Mouse (Mus musculus): ENCODE results near the gene Dpp8. TPM values are rescaled to one million over a fixed set of nuclear protein-coding genes. Genes with fewer than 3 reads are reported as not detected.
"Not testable (repeated sequence)": the region's sequence is repeated elsewhere in the genome, so short reads cannot be mapped to it uniquely, and the experiment has no call there.

Gene Dpp8
- polyA plus RNA-seq (2012; rRNA removed) = 73.8 and 77.6 TPM in 2 replicates

GRCm38 (mm10) chr9:65032269-65033108, at the start of gene Dpp8:
Gene Dpp8 (plus strand): TSS chr9:65032414.
- TF ChIP-seq POLR2A (IDR thresholded peaks at IDR 0.05; ENCODE audit: control insufficient read depth, extremely low read depth, insufficient read depth, low read length, poor library complexity) (peak; percentile 42; the same call in 1 of the 2 replicates), CTCF (IDR thresholded peaks at IDR 0.05; ENCODE audit: borderline replicate concordance, control insufficient read depth, extremely low read depth, insufficient read depth, low read length, poor library complexity) (peak; percentile 97)
- no peaks in the 10 kb centered on the region for H3K27me3 ChIP-seq (ENCODE audit: control insufficient read depth, insufficient read depth, low read length)
- peaks cover 7% of the 10 kb centered on the region; the same call in 1 of the 2 replicates for H3K4me1 ChIP-seq (replicated peaks; ENCODE audit: control insufficient read depth, insufficient read depth, low read length)
- peak within 1 kb of the TSS; percentile 42; the same call in 1 of the 2 replicates for H3K27ac ChIP-seq (ENCODE audit: control insufficient read depth, insufficient read depth, low read length)
- H3K4me3 ChIP-seq (ENCODE audit: control insufficient read depth, insufficient read depth, low read length) = peak within 1 kb of the TSS; percentile 81
- peak; percentile 93 for DNase-seq
- H3K36me3 ChIP-seq (ENCODE audit: control insufficient read depth, insufficient read depth, low read length) = peaks cover 5% of the 10 kb centered on the region; the same call in 1 of the 2 replicates
- WGBS = under 1% methylated on average over 83 of the region's 85 CpGs

GRCm38 (mm10) chr9:64985037-64985794, 47.0 kb upstream of the Dpp8 start:
- no peak for DNase-seq
- Histone ChIP-seq H3K27ac (ENCODE audit: control insufficient read depth, insufficient read depth, low read length) (no peak overlapping the region), H3K4me1 (replicated peaks; ENCODE audit: control insufficient read depth, insufficient read depth, low read length) (no peaks in the 10 kb centered on the region), H3K27me3 (ENCODE audit: control insufficient read depth, insufficient read depth, low read length) (no peaks in the 10 kb centered on the region), H3K4me3 (ENCODE audit: control insufficient read depth, insufficient read depth, low read length) (no peak overlapping the region), H3K36me3 (ENCODE audit: control insufficient read depth, insufficient read depth, low read length) (peaks cover 69% of the 10 kb centered on the region)
- TF ChIP-seq POLR2A (IDR thresholded peaks at IDR 0.05; ENCODE audit: control insufficient read depth, extremely low read depth, insufficient read depth, low read length, poor library complexity) = no peak
- 90% methylated on average over 8 of the region's 8 CpGs for WGBS

GRCm38 (mm10) chr9:64985807-64986206, 46.4 kb upstream of the Dpp8 start:
- no peak for DNase-seq
- Histone ChIP-seq H3K27ac (ENCODE audit: control insufficient read depth, insufficient read depth, low read length) (no peak overlapping the region), H3K4me3 (ENCODE audit: control insufficient read depth, insufficient read depth, low read length) (no peak overlapping the region), H3K27me3 (ENCODE audit: control insufficient read depth, insufficient read depth, low read length) (no peaks in the 10 kb centered on the region), H3K36me3 (ENCODE audit: control insufficient read depth, insufficient read depth, low read length) (peaks cover 69% of the 10 kb centered on the region), H3K4me1 (replicated peaks; ENCODE audit: control insufficient read depth, insufficient read depth, low read length) (no peaks in the 10 kb centered on the region)
- 98% methylated on average over 9 of the region's 9 CpGs for WGBS
- no peak for TF ChIP-seq POLR2A (IDR thresholded peaks at IDR 0.05; ENCODE audit: control insufficient read depth, extremely low read depth, insufficient read depth, low read length, poor library complexity)
- TF ChIP-seq CTCF (IDR thresholded peaks at IDR 0.05; ENCODE audit: borderline replicate concordance, control insufficient read depth, extremely low read depth, insufficient read depth, low read length, poor library complexity) = no peak

- Histone ChIP-seq H3K27me3 (ENCODE audit: control insufficient read depth, insufficient read depth, low read length) (no peaks in the 10 kb centered on the region), H3K4me3 (ENCODE audit: control insufficient read depth, insufficient read depth, low read length) (no peak overlapping the region), H3K36me3 (ENCODE audit: control insufficient read depth, insufficient read depth, low read length) (peaks cover 62% of the 10 kb centered on the region), H3K4me1 (replicated peaks; ENCODE audit: control insufficient read depth, insufficient read depth, low read length) (no peaks in the 10 kb centered on the region), H3K27ac (ENCODE audit: control insufficient read depth, insufficient read depth, low read length) (no peak overlapping the region)
- TF ChIP-seq POLR2A (IDR thresholded peaks at IDR 0.05; ENCODE audit: control insufficient read depth, extremely low read depth, insufficient read depth, low read length, poor library complexity) (no peak), CTCF (IDR thresholded peaks at IDR 0.05; ENCODE audit: borderline replicate concordance, control insufficient read depth, extremely low read depth, insufficient read depth, low read length, poor library complexity) (no peak)
- 94% methylated on average over 2 of the region's 2 CpGs for WGBS
- no peak for DNase-seq
Observed at GRCm38 (mm10) chr9:64987651-64988050, 44.6 kb upstream of the Dpp8 start.

GRCm38 (mm10) chr9:64988443-64988842, 43.8 kb upstream of the Dpp8 start:
- Histone ChIP-seq H3K27ac (ENCODE audit: control insufficient read depth, insufficient read depth, low read length) (no peak overlapping the region), H3K4me3 (ENCODE audit: control insufficient read depth, insufficient read depth, low read length) (no peak overlapping the region), H3K4me1 (replicated peaks; ENCODE audit: control insufficient read depth, insufficient read depth, low read length) (no peaks in the 10 kb centered on the region), H3K36me3 (ENCODE audit: control insufficient read depth, insufficient read depth, low read length) (peaks cover 60% of the 10 kb centered on the region), H3K27me3 (ENCODE audit: control insufficient read depth, insufficient read depth, low read length) (no peaks in the 10 kb centered on the region)
- TF ChIP-seq CTCF (IDR thresholded peaks at IDR 0.05; ENCODE audit: borderline replicate concordance, control insufficient read depth, extremely low read depth, insufficient read depth, low read length, poor library complexity) = no peak
- TF ChIP-seq POLR2A (IDR thresholded peaks at IDR 0.05; ENCODE audit: control insufficient read depth, extremely low read depth, insufficient read depth, low read length, poor library complexity) = no peak
- DNase-seq = no peak
- WGBS = 95% methylated on average over 6 of the region's 6 CpGs

- no peak for TF ChIP-seq CTCF (IDR thresholded peaks at IDR 0.05; ENCODE audit: borderline replicate concordance, control insufficient read depth, extremely low read depth, insufficient read depth, low read length, poor library complexity)
- TF ChIP-seq POLR2A (IDR thresholded peaks at IDR 0.05; ENCODE audit: control insufficient read depth, extremely low read depth, insufficient read depth, low read length, poor library complexity) = no peak
- WGBS = 96% methylated on average over 7 of the region's 7 CpGs
- H3K36me3 ChIP-seq (ENCODE audit: control insufficient read depth, insufficient read depth, low read length) = peaks cover 50% of the 10 kb centered on the region
- no peak overlapping the region for H3K4me3 ChIP-seq (ENCODE audit: control insufficient read depth, insufficient read depth, low read length)
- no peak overlapping the region for H3K27ac ChIP-seq (ENCODE audit: control insufficient read depth, insufficient read depth, low read length)
- DNase-seq = no peak
- H3K27me3 ChIP-seq (ENCODE audit: control insufficient read depth, insufficient read depth, low read length) = no peaks in the 10 kb centered on the region
- no peaks in the 10 kb centered on the region for H3K4me1 ChIP-seq (replicated peaks; ENCODE audit: control insufficient read depth, insufficient read depth, low read length)
Observed at GRCm38 (mm10) chr9:64990291-64990690, 41.9 kb upstream of the Dpp8 start.

- not testable (repeated sequence) for H3K27me3 ChIP-seq (ENCODE audit: control insufficient read depth, insufficient read depth, low read length); H3K4me1 ChIP-seq (replicated peaks; ENCODE audit: control insufficient read depth, insufficient read depth, low read length); H3K27ac ChIP-seq (ENCODE audit: control insufficient read depth, insufficient read depth, low read length); H3K4me3 ChIP-seq (ENCODE audit: control insufficient read depth, insufficient read depth, low read length); DNase-seq
- peaks cover 17% of the 10 kb centered on the region for H3K36me3 ChIP-seq (ENCODE audit: control insufficient read depth, insufficient read depth, low read length)
- 100% methylated on average over 1 of the region's 1 CpGs for WGBS
Observed at GRCm38 (mm10) chr9:64995464-64995863, 36.8 kb upstream of the Dpp8 start.
